Mouse (Mus musculus): Measurements from ENCODE around the gene Usmg5. TPM values are rescaled to one million over a fixed set of nuclear protein-coding genes. Genes with fewer than 3 reads are reported as not detected.

Usmg5 gene
- polyA plus RNA-seq, 1 experiment from 2014 or later, result 1,047 TPM

- ATAC-seq (replicated peaks; ENCODE audit: insufficient number of reproducible peaks, low FRiP score, low TSS enrichment, low read depth) (no peak), DNase-seq (ENCODE audit: low spot score) (no peak)
- H3K9me3 ChIP-seq (replicated peaks; ENCODE audit: control insufficient read depth, low read length), result no peaks in the 10 kb centered on the region
- no peak overlapping the region for H3K9ac ChIP-seq (replicated peaks; ENCODE audit: low read length)
- 86% methylated on average over 3 of the region's 3 CpGs for WGBS
- no peak overlapping the region for H3K4me3 ChIP-seq (ENCODE audit: low read depth, low read length)
- no peaks in the 10 kb centered on the region for H3K27me3 ChIP-seq (ENCODE audit: control insufficient read depth, insufficient read depth, low read length)
- H3K27ac ChIP-seq (replicated peaks; ENCODE audit: low read depth, low read length), result no peak overlapping the region
- H3K36me3 ChIP-seq (replicated peaks; ENCODE audit: control insufficient read depth, insufficient read depth, low read depth, low read length), result peaks cover 2% of the 10 kb centered on the region; the same call in 1 of the 2 replicates
- H3K4me2 ChIP-seq (ENCODE audit: low read depth, low read length), result no peak overlapping the region
- H3K4me1 ChIP-seq (ENCODE audit: control insufficient read depth, insufficient read depth, low read length), result no peaks in the 10 kb centered on the region
These were observed 49.5 kb downstream of the Usmg5 start for GRCm38 (mm10) chr19:47040720-47041473.

GRCm38 (mm10) chr19:47036596-47036995 is 53.9 kb downstream of the Usmg5 start:
- no peak for DNase-seq (ENCODE audit: low spot score)
- peaks cover 2% of the 10 kb centered on the region; the same call in 1 of the 2 replicates for H3K36me3 ChIP-seq (replicated peaks; ENCODE audit: control insufficient read depth, insufficient read depth, low read depth, low read length)
- no peak overlapping the region for H3K9ac ChIP-seq (replicated peaks; ENCODE audit: low read length)
- no peaks in the 10 kb centered on the region for H3K4me1 ChIP-seq (ENCODE audit: control insufficient read depth, insufficient read depth, low read length)
- no peak for ATAC-seq (replicated peaks; ENCODE audit: insufficient number of reproducible peaks, low FRiP score, low TSS enrichment, low read depth)
- no peaks in the 10 kb centered on the region for H3K9me3 ChIP-seq (replicated peaks; ENCODE audit: control insufficient read depth, low read length)
- H3K27ac ChIP-seq (replicated peaks; ENCODE audit: low read depth, low read length), result no peak overlapping the region
- WGBS, result 93% methylated on average over 3 of the region's 3 CpGs
- no peaks in the 10 kb centered on the region for H3K27me3 ChIP-seq (ENCODE audit: control insufficient read depth, insufficient read depth, low read length)
- H3K4me3 ChIP-seq (ENCODE audit: low read depth, low read length), result no peak overlapping the region
- no peak overlapping the region for H3K4me2 ChIP-seq (ENCODE audit: low read depth, low read length)

- Histone ChIP-seq H3K27ac (replicated peaks; ENCODE audit: low read depth, low read length) (no peak overlapping the region), H3K36me3 (replicated peaks; ENCODE audit: control insufficient read depth, insufficient read depth, low read depth, low read length) (peaks cover 2% of the 10 kb centered on the region; the same call in 1 of the 2 replicates), H3K9ac (replicated peaks; ENCODE audit: low read length) (no peak overlapping the region), H3K4me1 (ENCODE audit: control insufficient read depth, insufficient read depth, low read length) (no peaks in the 10 kb centered on the region), H3K4me2 (ENCODE audit: low read depth, low read length) (no peak overlapping the region), H3K9me3 (replicated peaks; ENCODE audit: control insufficient read depth, low read length) (no peaks in the 10 kb centered on the region), H3K27me3 (ENCODE audit: control insufficient read depth, insufficient read depth, low read length) (no peaks in the 10 kb centered on the region), H3K4me3 (ENCODE audit: low read depth, low read length) (no peak overlapping the region)
- DNase-seq (ENCODE audit: low spot score) (no peak), ATAC-seq (replicated peaks; ENCODE audit: insufficient number of reproducible peaks, low FRiP score, low TSS enrichment, low read depth) (no peak)
- WGBS, result 93% methylated on average over 4 of the region's 4 CpGs
These were observed 55.5 kb downstream of the Usmg5 start for GRCm38 (mm10) chr19:47034916-47035315.

Other genes with a start within 250 kb of the Usmg5 start
- gene Ina, start 75.9 kb downstream of the Usmg5 start, polyA plus RNA-seq (2014; fragmentation: Nextera tagmentation; extraction: Ambion mirVana), result 37.0 and 49.6 TPM in 2 replicates
- gene Nt5c2, start 75.5 kb downstream of the Usmg5 start, polyA plus RNA-seq (2014; fragmentation: Nextera tagmentation; extraction: Ambion mirVana), result 72.5 and 90.4 TPM in 2 replicates
- gene Pcgf6, start 39.7 kb downstream of the Usmg5 start, polyA plus RNA-seq (2014; fragmentation: Nextera tagmentation; extraction: Ambion mirVana), result 35.8 and 38.1 TPM in 2 replicates
- gene Taf5, start 22.9 kb downstream of the Usmg5 start, polyA plus RNA-seq (2014; fragmentation: Nextera tagmentation; extraction: Ambion mirVana), result 12.8 and 13.4 TPM in 2 replicates
- 8.9 and 9.3 TPM in 2 replicates for gene Pdcd11, start 121 bp upstream of the Usmg5 start, polyA plus RNA-seq (2014; fragmentation: Nextera tagmentation; extraction: Ambion mirVana)
- gene Calhm2, start 47.6 kb upstream of the Usmg5 start, polyA plus RNA-seq (2014; fragmentation: Nextera tagmentation; extraction: Ambion mirVana), result 1.3 and 1.7 TPM in 2 replicates
- gene Calhm1, start 53.6 kb upstream of the Usmg5 start, polyA plus RNA-seq (2014; fragmentation: Nextera tagmentation; extraction: Ambion mirVana), result not detected in 2 replicates
- gene Calhm3, start 67.1 kb upstream of the Usmg5 start, polyA plus RNA-seq (2014; fragmentation: Nextera tagmentation; extraction: Ambion mirVana), result not detected in 2 replicates
- 2.9 and 3.2 TPM in 2 replicates for gene Neurl1a, start 88.2 kb upstream of the Usmg5 start, polyA plus RNA-seq (2014; fragmentation: Nextera tagmentation; extraction: Ambion mirVana)